In the genomic region with DNA sequence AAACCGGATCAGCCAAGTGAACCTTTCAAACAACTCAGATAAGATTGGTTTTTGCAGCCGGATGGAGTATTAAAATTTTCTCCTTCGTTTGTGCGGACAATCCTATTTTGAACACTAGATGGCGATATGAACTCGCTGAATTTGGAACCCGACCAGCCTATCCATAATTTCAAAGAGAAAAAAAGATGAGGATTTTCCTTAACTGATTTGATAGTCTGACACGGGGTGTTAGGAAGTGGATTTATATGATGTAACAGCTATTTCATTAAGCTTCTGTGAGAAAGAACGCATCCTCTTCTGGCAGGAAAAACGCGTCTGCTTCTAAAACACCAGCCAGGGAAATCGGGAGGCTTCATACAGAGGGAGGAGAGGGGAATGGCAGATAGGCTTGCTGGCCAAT, we compare ENCODE assay signal across 9 mouse cellular contexts. TPM values are rescaled to one million over a fixed set of nuclear protein-coding genes. Genes with fewer than 3 reads are reported as not detected.
DNase-seq lines count a peak whose midpoint lies in the region; ATAC-seq lines count a peak whose summit lies in the region.
"Had no signal": no experiment of that assay in that cellular context is flagged by ENCODE, and none has a peak within 500 bp of the region (broad histone marks: within the 10 kb centered on the region; RNA-seq: fewer than 3 reads in every experiment).

No protein-coding gene starts in this region.

- ATAC-seq in kidney, embryonic 14.5 days (ENCODE audit: low FRiP score, low TSS enrichment), result no peak
- peak; percentile 65 for ATAC-seq in CD4-positive, CD25-positive, alpha-beta regulatory T cell, adult 4 months
- no peak for ATAC-seq in heart, embryonic 12.5 days (ENCODE audit: insufficient number of reproducible peaks, low FRiP score)
- ATAC-seq in limb, embryonic 13.5 days (ENCODE audit: low FRiP score, low read depth), result no peak

- no peaks in the 10 kb centered on the region for H3K9me3 ChIP-seq in kidney, embryonic 14.5 days (ENCODE audit: control insufficient read depth, low read length)
- H3K9me3 ChIP-seq in heart, embryonic 12.5 days (replicated peaks), result no peaks in the 10 kb centered on the region
- H3K9me3 ChIP-seq in limb, embryonic 13.5 days, result no peaks in the 10 kb centered on the region

- H3K9ac ChIP-seq in kidney, embryonic 14.5 days (ENCODE audit: low read depth, low read length), result no peak overlapping the region
- no peak overlapping the region for H3K9ac ChIP-seq in heart, embryonic 12.5 days
- no peak overlapping the region for H3K9ac ChIP-seq in limb, embryonic 13.5 days

- H3K4me1 ChIP-seq in kidney, embryonic 14.5 days (ENCODE audit: control insufficient read depth, insufficient read depth, low read length), result no peaks in the 10 kb centered on the region
- 0 out of 2 replicates have a peak, but pooled peaks cover 6% of the 10 kb centered on the region for H3K4me1 ChIP-seq in heart, embryonic 12.5 days (replicated peaks)
- peaks cover 18% of the 10 kb centered on the region; the same call in 1 of the 2 replicates for H3K4me1 ChIP-seq in limb, embryonic 13.5 days

- H3K4me2 ChIP-seq in kidney, embryonic 14.5 days (replicated peaks; ENCODE audit: low read depth, low read length), result no peak overlapping the region
- H3K4me2 ChIP-seq in heart, embryonic 12.5 days, result peak overlapping the region; percentile 46
- H3K4me2 ChIP-seq in limb, embryonic 13.5 days (replicated peaks), result peak overlapping the region; percentile 52

- peak; percentile 61 for DNase-seq in kidney, adult 9 months
- peak; percentile 74 for DNase-seq in adipocyte (ENCODE audit: low spot score)
- peak; percentile 83 for DNase-seq in retina, embryonic 14.5 days (ENCODE audit: low spot score)
- DNase-seq in urinary bladder, postnatal 10 days (ENCODE audit: low spot score), result no peak

- no peaks in the 10 kb centered on the region for H3K27me3 ChIP-seq in kidney, embryonic 14.5 days (ENCODE audit: control insufficient read depth, insufficient read depth, low read length)
- no peaks in the 10 kb centered on the region for H3K27me3 ChIP-seq in heart, embryonic 12.5 days (replicated peaks)
- H3K27me3 ChIP-seq in limb, embryonic 13.5 days, result no peaks in the 10 kb centered on the region

- no peaks in the 10 kb centered on the region for H3K36me3 ChIP-seq in kidney, embryonic 14.5 days (ENCODE audit: control insufficient read depth, insufficient read depth, low read length)
- no peaks in the 10 kb centered on the region for H3K36me3 ChIP-seq in heart, embryonic 12.5 days
- no peaks in the 10 kb centered on the region for H3K36me3 ChIP-seq in limb, embryonic 13.5 days

- H3K27ac ChIP-seq in kidney, embryonic 14.5 days (ENCODE audit: low read depth, low read length), result no peak overlapping the region
- H3K27ac ChIP-seq in heart, embryonic 12.5 days (ENCODE audit: poor library complexity, severe bottlenecking), result no peak overlapping the region
- no peak overlapping the region for H3K27ac ChIP-seq in limb, embryonic 13.5 days

- WGBS in kidney, embryonic 14.5 days, result 16% methylated on average over 12 of the region's 12 CpGs
- WGBS in heart, embryonic 12.5 days, result 15% methylated on average over 12 of the region's 12 CpGs
- WGBS in limb, embryonic 13.5 days, result 6% methylated on average over 12 of the region's 12 CpGs

- H3K4me3 ChIP-seq in kidney, embryonic 14.5 days (ENCODE audit: low read length), result no peak overlapping the region
- 0 out of 2 replicates have a peak overlapping the region, but pooled peaks have one; percentile 8 for H3K4me3 ChIP-seq in heart, embryonic 12.5 days
- H3K4me3 ChIP-seq in limb, embryonic 13.5 days, result peak overlapping the region; percentile 14; the same call in 1 of the 2 replicates

RNA-seq across cellular contexts. Expression of a gene that starts 54.8 kb away (rescaled TPM):
- 0.37 and 0.95 TPM in 2 replicates for polyA plus RNA-seq in kidney, embryonic 14.5 days (2014; fragmentation: Nextera tagmentation; extraction: Ambion mirVana)
- polyA plus RNA-seq in CD4-positive, CD25-positive, alpha-beta regulatory T cell, adult 4 months (2017; shearing (Covaris generic)), result under 1 TPM; 0.28 to 0.96 TPM
- not detected in 2 replicates for polyA plus RNA-seq in heart, embryonic 12.5 days (2016; fragmentation: Nextera tagmentation; extraction: Ambion mirVana)
- 0.51 and 0.84 TPM in 2 replicates for polyA plus RNA-seq in limb, embryonic 13.5 days (2015; fragmentation: Nextera tagmentation; extraction: Ambion mirVana)
- polyA plus RNA-seq: testis, adult 2 months had no signal
